Mouse (Mus musculus) lung, postnatal 0 days (tissue): Measurements from ENCODE around the gene Hps4. TPM values are rescaled to one million over a fixed set of nuclear protein-coding genes. Genes with fewer than 3 reads are reported as not detected.
A peak's percentile ranks its signal among the peaks of the same experiment; 100 is the strongest.

Experiments used
- ATAC-seq: fragments of 200-750 bp; cut with Nextera tagmentation; 2 replicates; pipeline ENCODE4 v1.8.0; 2017; ENCODE audit warnings: moderate library complexity
- DNase-seq: peaks from one replicate; pipeline ENCODE4 v3.0.0-alpha.2; 2016; ENCODE audit warnings: low spot score
- H3K27ac ChIP-seq: fragments of 300-500 bp; sonication (generic); 2 replicates; pipeline ENCODE4 v1.5.1; 2014; ENCODE audit warnings: antibody characterized with exemption, mild to moderate bottlenecking, low read length, mixed read lengths
- H3K27me3 ChIP-seq: fragments of 300-500 bp; sonication (generic); replicated peaks from 2 replicates; pipeline ENCODE4 v1.6.1; 2014; ENCODE audit warnings: low read length, mixed read lengths; ENCODE audit not compliant: insufficient read depth
- H3K36me3 ChIP-seq: fragments of 300-500 bp; sonication (generic); 2 replicates; pipeline ENCODE4 v1.6.1; 2014; ENCODE audit warnings: low read length, mixed read lengths; ENCODE audit not compliant: insufficient read depth
- H3K4me1 ChIP-seq: fragments of 300-500 bp; sonication (generic); 2 replicates; pipeline ENCODE4 v1.6.1; 2014; ENCODE audit warnings: antibody characterized with exemption, low read depth, low read length, mixed read lengths; ENCODE audit not compliant: insufficient read depth
- H3K4me2 ChIP-seq: fragments of 300-500 bp; sonication (generic); replicated peaks from 2 replicates; pipeline ENCODE4 v1.6.1; 2014; ENCODE audit warnings: low read depth, mild to moderate bottlenecking, low read length, moderate library complexity, mixed read lengths
- H3K4me3 ChIP-seq: fragments of 300-500 bp; sonication (generic); 2 replicates; pipeline ENCODE4 v1.5.1; 2014; ENCODE audit warnings: low read depth, low read length
- H3K9ac ChIP-seq: fragments of 300-500 bp; sonication (generic); replicated peaks from 2 replicates; pipeline ENCODE4 v1.6.1; 2014; ENCODE audit warnings: low read depth, mild to moderate bottlenecking
- H3K9me3 ChIP-seq: fragments of 300-500 bp; sonication (generic); 2 replicates; pipeline ENCODE4 v1.6.1; 2016; ENCODE audit warnings: low read length, mixed read lengths
- CTCF ChIP-seq: IDR thresholded peaks from 2 replicates; pipeline ENCODE4 v1.5.1; 2016; ENCODE audit warnings: antibody characterized with exemption, mild to moderate bottlenecking
- EP300 ChIP-seq: IDR thresholded peaks from 2 replicates; pipeline ENCODE4 v1.6.1; 2016; ENCODE audit warnings: antibody characterized with exemption, mild to moderate bottlenecking, control low read depth
- WGBS: fragments of 180-500 bp; shearing (Covaris S2); extraction: QIAGEN DNeasy Blood & Tissue Kit; methylation state at CpG from one replicate; pipeline ENCODE4 v1.1.7; 2014; 5-methylcytosine and 5-hydroxymethylcytosine counted together
- polyA plus RNA-seq: library from polyadenylated mRNA; unstranded; fragments of >200 nt; fragmentation: Nextera tagmentation; extraction: Ambion mirVana; gene quantifications from 2 replicates; pipeline ENCODE4 v1.2.1, GENCODE M21; 2015

Gene Hps4
- polyA plus RNA-seq, 1 experiment from 2014 or later: 19.7 TPM

DNA sequence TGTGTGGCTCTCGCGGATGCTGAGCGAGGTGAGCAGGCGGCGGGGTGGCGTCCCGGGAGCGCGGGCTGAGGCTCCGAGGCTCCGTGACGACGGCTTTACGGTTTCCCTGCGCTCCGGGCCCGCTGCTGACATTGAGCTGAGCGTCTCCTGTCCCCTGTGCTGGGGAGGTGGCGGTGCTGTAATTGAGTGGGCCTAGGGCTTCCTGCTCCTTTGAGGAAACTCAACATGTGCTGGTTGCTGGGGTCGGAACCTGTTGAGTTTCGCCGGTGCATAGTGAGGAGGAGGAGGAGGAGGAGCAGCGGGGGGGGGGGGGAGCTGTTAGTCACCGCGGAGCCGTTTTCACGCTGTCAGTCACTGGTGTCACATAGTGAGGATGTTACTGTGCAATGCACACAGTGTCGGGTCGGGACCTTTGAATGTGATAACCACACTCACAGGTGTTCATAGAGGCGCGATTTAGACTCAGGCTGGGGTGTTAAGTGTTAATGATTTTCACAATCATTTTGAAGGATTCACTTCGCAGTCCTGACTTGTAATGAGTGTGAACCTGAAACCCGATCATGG, 16.4 kb upstream of the Hps4 start:
- Histone ChIP-seq H3K4me2 (peak overlapping the region; percentile 73), H3K27ac (peak overlapping the region; percentile 69), H3K36me3 (peaks cover 22% of the 10 kb centered on the region), H3K9me3 (no peaks in the 10 kb centered on the region), H3K4me3 (peak overlapping the region; percentile 95), H3K9ac (peak overlapping the region; percentile 80), H3K27me3 (no peaks in the 10 kb centered on the region), H3K4me1 (peaks cover 9% of the 10 kb centered on the region)
- TF ChIP-seq EP300 (no peak), CTCF (no peak)
- WGBS: 1% methylated on average over 28 of the region's 33 CpGs
- DNase-seq (no peak), ATAC-seq (peak; percentile 31)

DNA sequence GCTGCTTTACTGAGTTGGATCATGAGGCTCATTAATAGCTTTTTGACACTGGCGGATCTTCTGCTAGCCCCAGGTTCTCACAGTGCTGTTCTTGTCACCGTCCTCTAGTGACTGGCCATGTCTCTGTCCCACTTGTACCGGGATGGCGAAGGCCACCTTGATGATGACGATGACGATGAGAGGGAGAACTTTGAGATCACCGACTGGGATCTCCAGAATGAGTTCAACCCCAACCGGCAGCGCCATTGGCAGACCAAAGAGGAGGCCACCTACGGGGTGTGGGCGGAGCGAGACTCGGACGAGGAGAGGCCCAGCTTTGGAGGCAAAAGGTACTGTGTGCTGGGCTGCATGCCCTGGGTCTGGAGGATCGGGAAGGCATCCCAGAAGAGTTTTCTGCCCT, 15.0 kb upstream of the Hps4 start:
- peaks cover 9% of the 10 kb centered on the region for H3K4me1 ChIP-seq
- DNase-seq (no peak), ATAC-seq (no peak)
- no peak overlapping the region for H3K27ac ChIP-seq
- no peaks in the 10 kb centered on the region for H3K9me3 ChIP-seq
- WGBS: 94% methylated on average over 15 of the region's 15 CpGs
- H3K27me3 ChIP-seq: no peaks in the 10 kb centered on the region
- H3K4me2 ChIP-seq: no peak overlapping the region
- peaks cover 29% of the 10 kb centered on the region for H3K36me3 ChIP-seq
- no peak overlapping the region for H3K4me3 ChIP-seq
- TF ChIP-seq CTCF (no peak), EP300 (no peak)
- no peak overlapping the region for H3K9ac ChIP-seq

DNA sequence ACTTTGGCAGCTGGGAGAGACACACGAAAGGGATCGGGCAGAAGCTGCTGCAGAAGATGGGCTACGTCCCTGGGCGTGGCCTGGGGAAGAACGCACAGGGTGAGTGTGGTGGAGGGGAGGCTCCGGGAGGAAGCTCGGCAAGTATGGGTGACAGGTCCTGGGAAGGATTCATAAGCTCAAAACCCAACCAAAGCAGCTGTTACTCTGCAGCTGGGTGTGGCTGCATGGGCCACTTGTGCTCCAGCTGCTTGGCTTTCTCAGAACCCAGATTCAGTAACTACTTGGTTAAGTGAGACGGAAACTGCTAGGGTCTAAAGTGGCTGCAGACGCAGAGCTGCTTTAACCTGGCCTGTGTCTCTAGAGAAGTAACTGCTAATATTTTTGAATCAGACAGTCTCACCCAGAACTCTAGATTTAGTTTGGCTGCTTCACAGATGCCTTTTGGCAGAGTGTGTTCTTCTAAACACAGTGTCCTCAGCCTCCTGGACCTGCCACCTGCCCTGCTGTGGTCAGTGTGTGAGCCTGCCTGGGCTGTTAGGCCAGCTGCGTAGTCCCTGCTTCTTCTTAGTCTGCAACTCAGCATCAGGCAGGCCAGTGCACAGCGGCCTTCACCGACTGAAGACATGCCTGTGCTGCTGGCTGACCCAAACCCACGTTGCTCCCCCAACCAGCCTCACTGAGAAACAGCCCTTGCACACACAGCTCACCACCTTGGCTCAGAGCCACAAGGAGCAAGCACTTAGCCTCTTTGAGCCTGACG, 12.9 kb upstream of the Hps4 start:
- WGBS: 90% methylated on average over 14 of the region's 14 CpGs
- no peaks in the 10 kb centered on the region for H3K9me3 ChIP-seq
- H3K4me2 ChIP-seq: no peak overlapping the region
- DNase-seq (no peak), ATAC-seq (no peak)
- no peak overlapping the region for H3K4me3 ChIP-seq
- H3K36me3 ChIP-seq: peaks cover 47% of the 10 kb centered on the region
- H3K4me1 ChIP-seq: peaks cover 9% of the 10 kb centered on the region
- H3K27me3 ChIP-seq: no peaks in the 10 kb centered on the region
- no peak overlapping the region for H3K27ac ChIP-seq
- H3K9ac ChIP-seq: no peak overlapping the region
- TF ChIP-seq CTCF: no peak
- TF ChIP-seq EP300: no peak

DNA sequence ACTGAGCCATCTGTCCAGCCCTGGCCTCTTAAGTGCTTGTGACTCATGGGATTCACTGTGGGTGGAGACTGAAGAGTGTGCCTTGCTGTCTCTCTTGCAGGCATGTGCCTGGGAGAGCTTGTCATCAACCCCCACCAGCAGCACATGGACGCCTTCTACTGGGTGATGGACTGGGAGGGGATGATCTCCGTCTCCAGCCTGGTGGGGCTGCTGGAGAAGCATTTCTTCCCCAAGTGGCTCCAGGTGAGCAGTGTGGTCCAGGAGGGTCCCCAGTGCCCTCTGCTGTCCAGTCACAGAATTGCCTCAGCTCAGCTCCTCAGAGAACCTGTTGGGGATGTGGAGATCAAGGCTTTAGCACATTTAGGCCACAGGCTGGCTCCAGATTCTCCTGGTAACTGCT, 7.4 kb upstream of the Hps4 start:
- H3K4me3 ChIP-seq: no peak overlapping the region
- WGBS: 6% methylated on average over 2 of the region's 2 CpGs

DNA sequence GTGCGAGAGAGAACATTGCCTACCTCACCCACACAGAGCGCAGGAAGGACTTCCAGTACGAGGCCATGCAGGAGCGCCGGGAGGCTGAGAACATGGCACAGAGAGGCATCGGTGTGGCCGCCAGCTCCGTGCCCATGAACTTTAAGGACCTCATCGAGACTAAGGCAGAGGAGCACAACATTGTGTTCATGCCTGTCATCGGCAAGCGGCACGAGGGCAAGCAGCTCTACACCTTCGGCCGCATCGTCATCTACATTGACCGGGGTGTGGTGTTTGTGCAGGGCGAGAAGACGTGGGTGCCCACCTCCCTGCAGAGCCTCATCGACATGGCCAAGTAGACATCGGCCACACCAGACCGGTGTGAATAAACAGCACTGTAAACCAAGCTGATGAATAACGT, 5.9 kb upstream of the Hps4 start:
- Histone ChIP-seq H3K9me3 (no peaks in the 10 kb centered on the region), H3K4me2 (no peak overlapping the region), H3K27me3 (no peaks in the 10 kb centered on the region), H3K27ac (no peak overlapping the region), H3K9ac (no peak overlapping the region), H3K4me3 (no peak overlapping the region), H3K4me1 (no peaks in the 10 kb centered on the region), H3K36me3 (peaks cover 45% of the 10 kb centered on the region)
- TF ChIP-seq EP300 (no peak), CTCF (no peak)
- WGBS: 89% methylated on average over 22 of the region's 22 CpGs
- ATAC-seq (no peak), DNase-seq (no peak)

More for the DNA sequence above, 7.4 kb upstream of the Hps4 start:
- Histone ChIP-seq H3K9ac (no peak overlapping the region), H3K9me3 (no peaks in the 10 kb centered on the region), H3K27ac (no peak overlapping the region), H3K36me3 (peaks cover 58% of the 10 kb centered on the region), H3K4me1 (no peaks in the 10 kb centered on the region), H3K4me2 (no peak overlapping the region), H3K27me3 (no peaks in the 10 kb centered on the region)
- peak; percentile 30 for DNase-seq
- TF ChIP-seq EP300 (no peak), CTCF (peak; percentile 79)
- ATAC-seq: peak; percentile 54

DNA sequence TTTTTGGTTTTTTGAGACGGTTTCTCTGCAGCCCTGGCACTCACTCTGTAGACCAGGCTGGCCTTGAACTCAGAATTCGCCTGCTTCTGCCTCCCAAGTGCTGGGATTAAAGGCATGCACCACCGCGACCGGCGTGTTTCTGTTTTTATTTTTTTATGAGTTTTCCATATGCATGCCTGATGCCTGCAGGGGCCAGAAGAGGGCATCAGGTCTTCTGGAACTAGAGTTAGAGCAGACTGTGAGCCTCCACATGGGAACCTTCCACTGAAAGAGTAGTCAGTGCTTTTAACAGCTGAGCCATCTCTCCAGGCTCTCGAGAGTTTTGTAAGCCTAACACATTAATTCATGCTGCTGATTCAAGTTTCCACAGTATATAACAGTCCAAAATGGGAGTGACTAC, 3.7 kb upstream of the Hps4 start:
- peak; percentile 32 for DNase-seq
- 70% methylated on average over 7 of the region's 7 CpGs for WGBS
- 0 out of 2 replicates have a peak, but pooled peaks cover 3% of the 10 kb centered on the region for H3K4me1 ChIP-seq
- H3K4me3 ChIP-seq: no peak overlapping the region
- H3K9me3 ChIP-seq: no peaks in the 10 kb centered on the region
- peaks cover 30% of the 10 kb centered on the region for H3K36me3 ChIP-seq
- no peak overlapping the region for H3K27ac ChIP-seq
- H3K27me3 ChIP-seq: no peaks in the 10 kb centered on the region
- TF ChIP-seq EP300 (no peak), CTCF (peak; percentile 13; the same call in 1 of the 2 replicates)
- H3K9ac ChIP-seq: no peak overlapping the region
- ATAC-seq: no peak
- H3K4me2 ChIP-seq: no peak overlapping the region
